Mouse (Mus musculus) subcutaneous adipose tissue, adult 2 months (tissue): ENCODE measurements around the gene Ccdc124. TPM values are rescaled to one million over a fixed set of nuclear protein-coding genes. Genes with fewer than 3 reads are reported as not detected.

Experiments used
- polyA plus RNA-seq: library from polyadenylated mRNA; depleted of rRNA; stranded (reverse); fragments of >200 nt; gene quantifications from 2 replicates; pipeline ENCODE4 v1.2.3, GENCODE M21; 2012; ENCODE audit warnings: low replicate concordance; rRNA removed

The Ccdc124 gene
- polyA plus RNA-seq = 42.9 and 48.6 TPM in 2 replicates

GRCm38 (mm10) chr8:70873364-70873985 lies at the start of gene Ccdc124:
Ccdc124 (minus strand) TSS chr8:70873935.

GRCm38 (mm10) chr8:70905831-70906736 lies 32.3 kb upstream of the Ccdc124 start, which contains the start of gene Map1s:
Map1s (plus strand) TSS chr8:70905932.

GRCm38 (mm10) chr8:70897021-70897680 lies 23.4 kb upstream of the Ccdc124 start, which contains the start of gene Rpl18a:
Rpl18a (minus strand) TSS chr8:70897412.

GRCm38 (mm10) chr8:70892022-70892895 lies 18.5 kb upstream of the Ccdc124 start, which contains the start of gene Slc5a5:
Slc5a5 (minus strand) TSS chr8:70892757.

GRCm38 (mm10) chr8:70862824-70863641 lies 10.7 kb downstream of the Ccdc124 start, which contains the start of gene Kcnn1:
Kcnn1 (minus strand) TSS chr8:70863258.

GRCm38 (mm10) chr8:70839408-70840351 lies 34.1 kb downstream of the Ccdc124 start, which contains the start of gene Arrdc2:
Arrdc2 (minus strand) TSS chr8:70839720.

Other genes with a start within 250 kb of the Ccdc124 start
- gene Gdf15, start 241.5 kb downstream of the Ccdc124 start, polyA plus RNA-seq = 1.6 and 3.3 TPM in 2 replicates
- 37.1 and 48.1 TPM in 2 replicates for gene Pgpep1, start 213.5 kb downstream of the Ccdc124 start, polyA plus RNA-seq
- gene Lsm4, start 200.7 kb downstream of the Ccdc124 start, polyA plus RNA-seq = 50.4 and 106 TPM in 2 replicates
- gene Jund, start 175.0 kb downstream of the Ccdc124 start, polyA plus RNA-seq = 135 and 458 TPM in 2 replicates
- 0.03 TPM in 1 of 2 replicates, not detected in the other for gene Iqcn, start 170.5 kb downstream of the Ccdc124 start, polyA plus RNA-seq
- 0.13 TPM in 1 of 2 replicates, not detected in the other for gene Gm3336, start 155.4 kb downstream of the Ccdc124 start, polyA plus RNA-seq
- 6.5 and 17.1 TPM in 2 replicates for gene Pde4c, start 150.2 kb downstream of the Ccdc124 start, polyA plus RNA-seq
- 34.5 and 43.4 TPM in 2 replicates for gene Rab3a, start 119.3 kb downstream of the Ccdc124 start, polyA plus RNA-seq
- 89.6 and 146 TPM in 2 replicates for gene Mpv17l2, start 113.0 kb downstream of the Ccdc124 start, polyA plus RNA-seq
- 96.1 and 136 TPM in 2 replicates for gene Pik3r2, start 97.2 kb downstream of the Ccdc124 start, polyA plus RNA-seq
- gene Mast3, start 68.9 kb downstream of the Ccdc124 start, polyA plus RNA-seq = 27.3 and 65.9 TPM in 2 replicates
- gene Il12rb1, start 65.5 kb downstream of the Ccdc124 start, polyA plus RNA-seq = 0.57 and 2.5 TPM in 2 replicates
- 24.6 and 56.0 TPM in 2 replicates for gene Arrdc2, start 34.2 kb downstream of the Ccdc124 start, polyA plus RNA-seq
- gene Kcnn1, start 10.7 kb downstream of the Ccdc124 start, polyA plus RNA-seq = 11.3 and 12.6 TPM in 2 replicates
- gene Slc5a5, start 18.8 kb upstream of the Ccdc124 start, polyA plus RNA-seq = 0.04 and 2.3 TPM in 2 replicates
- gene Rpl18a, start 23.5 kb upstream of the Ccdc124 start, polyA plus RNA-seq = 2,426 and 4,701 TPM in 2 replicates
- gene Map1s, start 32.0 kb upstream of the Ccdc124 start, polyA plus RNA-seq = 35.0 and 52.9 TPM in 2 replicates